Mouse (Mus musculus) MEL-GATA-1-ER (cell line): ENCODE data around the gene Psmd13.
A peak's percentile ranks its signal among the peaks of the same experiment; 100 is the strongest.

ENCODE experiments used
- DNase-seq: peaks from one replicate; pipeline ENCODE4 v3.0.0-alpha.2; 2012; ENCODE audit warnings: low read depth; ENCODE audit errors: extremely low read depth

The Psmd13 gene

DNA sequence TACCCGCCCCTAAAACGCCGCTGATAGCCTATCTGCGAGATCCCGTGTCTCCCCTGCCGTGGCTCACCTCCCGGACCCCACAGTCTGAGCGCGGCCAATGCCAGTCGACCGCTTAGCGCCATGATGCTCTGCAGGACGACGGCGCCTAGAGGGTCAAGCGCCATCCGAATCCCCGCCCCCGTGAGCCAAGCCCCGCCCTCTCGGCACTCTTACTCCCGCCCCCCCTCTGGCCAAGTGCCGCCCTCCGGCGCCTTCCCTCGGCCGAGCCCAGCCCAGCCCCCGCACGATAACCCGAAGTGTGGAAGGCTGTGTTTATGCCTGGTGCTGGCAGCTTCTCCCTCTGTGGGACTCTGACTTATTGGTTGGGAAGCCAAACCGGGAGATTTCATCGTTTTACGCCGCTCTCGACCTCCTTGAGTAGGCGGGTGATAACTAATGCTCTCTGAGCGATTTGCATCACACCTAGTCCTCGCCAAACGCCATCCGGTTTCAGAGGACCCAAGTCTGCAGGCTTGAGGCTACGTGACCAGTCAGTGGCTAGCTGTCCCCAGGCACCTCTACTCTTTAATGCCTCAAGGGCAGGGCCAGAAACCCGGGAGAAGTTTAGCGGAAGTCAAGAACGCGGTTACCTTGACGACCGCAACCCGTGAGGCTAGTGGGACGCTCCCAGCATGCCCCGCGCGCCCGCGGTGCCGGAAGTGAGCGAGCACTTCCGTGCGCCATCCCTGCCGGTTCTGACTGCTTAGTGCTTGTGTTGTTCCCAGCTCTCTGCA lies at the start of gene Psmd13, which contains the start of gene Sirt3:
Psmd13 (plus strand) TSS at position 273 of the 773 bp plus-strand sequence.
Sirt3 (minus strand) TSS at position 614 of the 773 bp plus-strand sequence.
- DNase-seq = peak; percentile 89

DNA sequence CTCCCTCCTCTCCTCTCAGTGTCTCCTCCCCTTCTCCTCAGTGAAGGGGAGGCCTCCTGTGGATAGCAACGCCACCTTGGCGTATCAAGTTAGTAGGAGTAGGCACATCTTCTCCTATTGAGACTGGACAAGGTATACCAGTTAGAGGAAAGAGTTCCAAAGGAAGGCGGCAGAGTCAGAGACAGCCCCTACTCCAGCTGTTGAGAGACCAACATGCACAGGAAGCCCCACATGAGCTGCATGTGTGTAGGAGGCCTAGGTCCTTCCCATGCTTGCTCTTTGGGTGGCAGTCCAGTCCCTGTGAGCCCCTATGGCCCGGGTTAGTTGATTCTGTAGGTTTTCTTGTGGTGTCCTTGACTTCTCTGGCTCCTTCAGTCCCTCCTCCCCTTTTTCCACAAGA lies 48.4 kb upstream of the Psmd13 start:
- no peak for DNase-seq

DNA sequence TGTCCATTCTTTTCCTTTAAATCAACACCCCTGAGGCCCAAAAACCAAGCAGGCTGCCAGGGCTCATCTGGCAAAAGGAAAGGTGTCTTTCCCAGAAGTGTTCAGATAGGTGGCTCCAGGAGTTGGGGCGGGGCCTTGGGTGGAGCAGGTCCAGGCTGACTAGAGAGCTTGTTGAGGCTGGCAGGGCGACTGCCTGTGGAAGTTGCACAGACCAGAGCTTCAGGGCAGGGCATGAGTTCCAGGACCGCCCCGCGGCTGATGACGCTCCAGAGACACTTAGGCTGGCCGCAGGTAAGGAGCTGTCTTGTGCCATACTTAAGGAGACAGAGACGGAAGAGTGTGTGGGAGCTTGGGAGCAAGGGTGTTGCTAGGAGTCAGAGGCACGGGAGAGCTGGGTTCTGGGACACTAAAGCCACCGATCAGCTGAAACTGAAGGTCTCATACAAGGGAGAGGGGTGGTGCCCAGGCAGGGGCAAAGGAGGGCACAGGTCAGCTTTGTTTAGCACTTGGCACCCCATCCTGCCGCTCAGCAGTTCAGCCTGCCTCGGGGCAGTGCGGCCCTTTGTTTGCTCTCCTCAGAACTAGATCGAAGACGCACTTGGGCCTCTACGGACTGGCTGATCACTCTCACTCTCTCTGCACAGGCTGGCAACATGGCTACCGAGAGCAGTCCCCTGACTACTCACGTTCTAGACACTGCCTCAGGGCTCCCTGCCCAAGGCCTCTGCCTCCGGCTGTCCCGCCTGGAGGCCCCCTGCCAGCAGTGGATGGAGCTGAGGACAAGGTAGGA lies 46.6 kb upstream of the Psmd13 start, which contains the start of gene Urah:
Urah (plus strand) TSS at position 51 of the 790 bp plus-strand sequence.
- DNase-seq = no peak

DNA sequence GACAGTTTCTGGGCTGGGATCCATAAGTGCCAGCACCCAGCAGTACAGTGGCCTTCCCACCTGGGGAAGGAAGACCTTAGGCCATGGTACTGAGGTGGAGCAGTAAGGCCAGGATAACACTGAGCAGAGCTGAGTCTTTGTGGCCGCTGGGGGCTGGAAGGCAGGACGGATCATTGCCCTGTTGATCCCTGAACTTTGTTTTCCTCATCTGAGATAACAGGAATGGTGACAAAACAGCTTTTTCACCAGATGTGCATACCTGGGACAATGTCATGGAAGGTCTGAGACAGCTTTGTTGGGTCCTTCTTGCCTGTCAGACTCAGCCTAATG lies 46.0 kb upstream of the Psmd13 start:
- DNase-seq = no peak

DNA sequence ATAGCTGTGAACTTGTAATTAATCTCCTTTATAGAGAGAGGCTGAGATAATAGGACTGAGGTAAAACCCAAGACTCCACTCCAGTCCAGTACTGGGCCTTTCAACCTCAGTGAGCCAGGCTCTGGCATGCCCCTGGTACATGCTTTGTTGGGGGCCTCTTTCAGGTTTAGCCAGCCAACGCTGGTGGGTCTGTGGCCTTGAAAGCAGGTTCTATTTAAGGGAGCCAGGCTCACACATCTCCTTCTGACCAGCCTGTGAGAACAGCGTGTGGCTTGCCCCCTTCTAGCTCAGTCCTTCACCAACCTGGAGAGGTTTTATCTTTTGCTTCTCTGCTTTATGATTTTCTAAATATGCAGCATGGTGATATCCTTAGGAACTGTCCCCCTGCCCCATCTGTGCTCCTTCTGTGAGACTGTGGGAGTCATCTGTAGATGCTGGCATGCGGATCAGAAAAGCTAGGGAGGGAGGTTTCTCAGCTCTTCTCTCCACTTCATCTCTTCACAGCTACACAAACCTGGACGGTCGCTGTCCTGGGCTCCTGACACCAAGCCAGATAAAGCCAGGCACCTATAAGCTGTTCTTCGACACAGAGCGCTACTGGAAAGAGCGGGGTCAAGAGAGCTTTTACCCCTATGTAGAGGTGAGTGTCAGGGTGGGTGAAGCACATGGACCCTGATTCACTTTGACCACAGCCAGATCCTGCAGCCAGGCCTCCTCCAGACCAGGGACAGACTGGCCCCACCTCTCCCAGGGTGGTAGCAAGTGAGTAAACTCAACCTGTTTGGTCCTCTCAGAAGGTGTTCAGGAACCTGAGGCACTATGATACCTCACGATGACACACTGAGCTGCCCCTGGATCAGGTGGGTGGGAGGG lies 45.3 kb upstream of the Psmd13 start:
- DNase-seq = no peak

DNA sequence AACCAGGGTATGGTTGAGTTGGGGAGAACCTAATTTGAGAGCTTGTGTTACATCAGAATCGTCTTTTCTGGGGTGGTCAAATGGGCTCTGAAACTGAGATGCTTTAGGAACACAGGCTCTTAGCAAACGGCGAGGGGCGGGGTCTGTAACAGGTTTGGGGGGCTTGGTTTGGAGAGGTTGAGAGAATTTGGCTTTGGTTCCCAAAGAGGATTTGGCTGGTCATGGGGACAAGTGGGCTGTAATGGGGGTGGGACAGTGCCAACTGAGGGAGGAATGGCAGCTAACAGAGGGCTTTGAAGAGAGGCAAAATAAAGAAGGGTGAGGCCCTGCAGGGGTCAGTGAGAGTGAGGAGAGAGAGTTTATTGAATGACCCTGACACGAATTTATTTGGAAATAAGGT lies 42.2 kb upstream of the Psmd13 start:
- DNase-seq = no peak

DNA sequence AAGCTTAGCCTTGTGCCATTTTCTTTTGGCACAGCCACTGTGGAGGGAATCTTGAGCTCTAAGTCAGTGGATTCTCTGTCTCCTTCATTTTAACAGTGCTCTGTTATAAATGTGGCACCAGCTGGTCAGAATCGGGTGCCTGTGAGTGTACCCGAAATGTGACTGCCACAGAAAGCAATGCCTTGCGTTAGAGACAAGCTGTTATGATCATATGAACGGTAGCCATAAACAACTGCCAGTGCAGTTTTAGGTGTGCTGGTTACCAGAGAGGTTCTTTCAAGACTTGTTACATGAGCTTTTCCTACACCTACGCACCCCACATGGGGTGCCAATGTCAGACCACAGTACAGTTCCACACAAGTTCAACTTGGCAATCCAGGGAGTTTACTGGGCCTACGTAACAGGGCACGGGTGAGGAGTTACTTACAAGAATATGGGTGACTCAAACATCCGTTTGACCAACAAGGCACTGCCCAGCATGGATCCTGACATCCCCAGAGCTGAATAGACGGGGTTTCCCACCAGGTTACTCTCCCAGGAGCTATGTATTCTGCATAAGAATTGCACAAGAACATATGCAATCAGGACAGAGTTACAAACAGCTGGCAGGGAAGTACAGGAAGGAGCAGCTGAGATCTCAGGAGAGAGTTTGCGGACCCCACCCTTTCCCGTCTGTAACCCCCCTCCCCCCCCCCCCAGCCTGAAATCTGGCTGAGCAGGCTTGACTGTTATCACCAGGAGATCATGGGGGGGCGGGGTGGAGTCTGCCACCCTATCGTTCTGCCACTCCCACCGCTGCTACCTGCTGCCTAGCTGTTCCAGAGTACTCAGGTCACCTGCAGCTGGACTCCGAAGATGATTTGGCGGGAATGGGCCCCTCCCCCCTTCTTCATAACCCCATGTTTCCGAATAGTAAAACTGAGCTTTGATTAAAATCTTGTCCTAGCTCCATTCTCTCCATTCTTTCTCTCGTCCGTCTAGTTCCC lies 40.7 kb upstream of the Psmd13 start:
- DNase-seq = no peak

DNA sequence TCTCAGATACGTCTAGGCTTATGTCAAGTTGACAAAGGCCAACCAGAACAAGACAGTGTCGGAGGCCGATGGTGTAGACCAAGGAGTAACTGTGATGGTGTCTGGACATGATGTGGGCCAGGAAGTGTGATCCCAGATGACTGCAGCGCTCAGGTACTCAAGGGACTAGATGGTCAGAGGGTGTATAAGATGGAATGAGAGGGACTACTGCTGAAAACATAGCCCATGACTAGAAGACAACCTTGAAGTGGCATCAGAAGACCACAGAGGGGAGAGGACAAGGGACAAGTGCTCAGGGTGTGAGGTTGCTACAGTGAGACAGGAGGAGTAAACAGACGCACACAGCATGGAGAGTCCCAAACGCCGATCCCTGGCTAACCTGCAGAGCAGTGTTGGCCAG lies 38.0 kb upstream of the Psmd13 start:
- DNase-seq = no peak

DNA sequence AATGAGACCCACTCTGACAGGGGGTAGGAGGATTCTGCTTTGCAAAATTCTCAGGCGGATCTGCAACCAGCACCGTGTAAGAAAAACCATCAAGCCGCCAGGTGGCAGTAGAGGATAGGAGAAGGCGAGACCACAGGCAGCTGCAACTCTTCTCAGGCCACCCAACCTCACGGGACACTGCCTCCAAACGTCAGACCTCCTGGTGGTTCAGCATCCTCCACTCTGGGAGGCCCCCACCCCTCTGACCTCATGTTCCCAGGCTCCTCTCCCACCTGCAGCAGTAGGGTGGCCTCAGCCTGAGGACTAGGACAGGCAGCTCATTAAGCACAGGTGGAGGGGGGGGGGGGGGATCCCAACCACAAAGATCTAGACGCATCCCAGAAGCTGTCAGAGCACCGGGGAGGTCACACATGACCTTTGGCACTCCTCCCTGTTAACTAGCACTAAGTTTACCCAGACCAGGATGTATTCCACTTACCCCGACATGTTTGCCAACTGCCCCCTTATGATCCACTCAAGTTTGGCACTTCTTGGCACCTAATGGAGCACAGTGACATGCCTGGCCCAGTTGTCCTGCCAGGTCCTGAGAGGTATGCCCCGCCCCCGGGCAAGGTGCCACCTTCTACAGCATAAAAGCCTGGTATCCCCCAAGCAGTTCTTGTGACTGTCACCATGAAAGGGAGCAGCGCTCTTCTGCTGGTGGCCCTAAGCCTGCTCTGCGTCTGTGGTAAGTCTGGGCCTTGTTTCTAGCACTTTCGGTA lies 36.7 kb upstream of the Psmd13 start, which contains the start of gene Scgb1c1:
Scgb1c1 (plus strand) TSS at position 643 of the 761 bp plus-strand sequence.
- DNase-seq = peak; percentile 57

DNA sequence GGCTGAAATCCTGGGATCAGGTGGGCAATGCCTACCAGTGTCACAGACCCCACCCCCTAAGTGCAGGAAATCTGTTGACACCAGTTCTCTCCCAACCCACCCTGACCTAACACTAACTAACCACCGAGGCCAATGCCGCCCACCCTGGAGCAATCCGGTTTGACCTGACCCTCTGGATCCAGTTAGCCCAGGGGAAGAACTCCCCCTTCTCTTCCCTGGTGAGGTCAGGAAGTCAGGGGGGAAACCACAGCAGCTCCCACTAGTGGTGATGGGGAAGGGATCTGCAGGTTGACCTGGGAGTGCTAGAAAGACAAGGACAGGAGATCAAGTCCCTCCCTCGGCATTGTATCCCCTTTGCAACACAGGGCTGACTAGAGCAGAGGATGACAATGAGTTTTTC lies 36.1 kb upstream of the Psmd13 start:
- DNase-seq = no peak

DNA sequence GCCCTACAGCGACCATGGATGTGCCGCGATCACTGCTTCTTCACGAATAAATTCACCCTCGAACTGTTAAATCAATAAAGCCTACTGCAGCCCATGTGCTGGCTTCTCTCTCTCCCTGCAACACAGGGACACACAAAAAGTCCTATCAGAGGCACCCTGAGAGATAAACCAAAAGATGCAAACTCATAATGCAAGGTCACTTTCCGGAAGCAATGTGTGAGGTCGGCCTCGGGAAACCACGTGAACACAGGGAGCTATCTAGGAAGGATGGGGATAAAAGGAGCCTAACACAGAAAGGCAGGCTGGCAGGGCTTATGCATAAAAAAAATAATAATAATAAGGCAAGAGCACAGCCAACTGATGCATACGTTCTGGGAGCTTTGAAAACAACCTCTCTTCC lies 35.1 kb upstream of the Psmd13 start:
- no peak for DNase-seq

DNA sequence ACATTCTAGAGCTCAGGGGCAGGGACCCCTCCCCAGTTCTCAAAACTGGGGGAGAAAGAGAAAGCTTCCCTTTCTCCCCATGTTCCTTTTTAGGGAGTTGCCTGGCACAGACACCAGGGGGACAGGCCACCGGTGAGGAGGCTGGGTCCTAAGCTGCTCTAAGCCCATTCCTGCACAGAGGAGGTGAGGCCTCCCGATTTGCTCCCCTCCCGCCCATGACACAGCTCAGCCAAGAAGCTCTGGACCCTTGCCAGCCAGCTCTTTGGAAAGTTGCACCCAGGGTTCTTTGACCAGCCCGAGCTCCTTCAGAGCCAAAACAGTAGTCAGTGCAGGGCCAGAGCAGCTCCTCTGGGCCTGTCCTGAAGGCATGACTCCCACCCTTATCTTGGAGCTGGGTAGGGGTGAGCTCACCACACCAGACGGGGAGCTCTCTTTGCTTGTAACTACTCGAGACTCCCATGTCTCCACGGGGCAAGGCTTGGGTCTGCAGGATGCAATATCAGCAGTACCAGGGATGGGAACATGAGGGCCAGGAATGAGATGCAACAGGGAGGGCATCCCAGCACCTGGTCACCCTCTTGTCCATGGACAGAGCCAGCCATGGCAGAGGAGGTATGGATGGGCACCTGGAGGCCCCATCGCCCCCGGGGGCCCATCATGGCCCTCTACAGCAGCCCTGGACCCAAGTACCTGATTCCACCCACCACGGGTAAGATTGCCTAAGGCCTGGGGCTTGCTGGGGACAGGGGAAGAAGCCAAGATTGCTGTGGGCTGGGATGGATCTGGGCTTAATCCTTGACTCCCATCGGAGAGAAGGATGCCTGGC lies 33.8 kb upstream of the Psmd13 start, which contains the start of gene Odf3:
Odf3 (plus strand) TSS at position 51 of the 826 bp plus-strand sequence.
- no peak for DNase-seq

DNA sequence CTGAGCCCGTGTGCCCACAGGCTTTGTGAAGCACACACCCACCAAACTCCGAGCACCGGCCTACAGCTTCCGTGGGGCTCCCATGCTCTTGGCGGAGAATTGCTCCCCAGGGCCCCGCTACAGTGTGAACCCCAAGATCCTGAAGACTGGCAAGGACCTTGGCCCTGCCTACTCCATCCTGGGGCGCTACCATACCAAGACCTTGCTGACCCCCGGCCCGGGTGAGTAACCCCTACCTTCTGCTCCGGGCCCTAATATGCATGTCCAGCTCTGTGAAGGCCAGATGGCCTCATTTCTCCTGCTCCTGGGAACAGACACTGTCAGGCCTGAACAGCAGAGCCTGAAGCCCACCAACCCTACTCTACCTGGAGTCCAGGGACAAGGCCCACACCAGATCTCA lies 33.2 kb upstream of the Psmd13 start:
- DNase-seq = no peak

DNA sequence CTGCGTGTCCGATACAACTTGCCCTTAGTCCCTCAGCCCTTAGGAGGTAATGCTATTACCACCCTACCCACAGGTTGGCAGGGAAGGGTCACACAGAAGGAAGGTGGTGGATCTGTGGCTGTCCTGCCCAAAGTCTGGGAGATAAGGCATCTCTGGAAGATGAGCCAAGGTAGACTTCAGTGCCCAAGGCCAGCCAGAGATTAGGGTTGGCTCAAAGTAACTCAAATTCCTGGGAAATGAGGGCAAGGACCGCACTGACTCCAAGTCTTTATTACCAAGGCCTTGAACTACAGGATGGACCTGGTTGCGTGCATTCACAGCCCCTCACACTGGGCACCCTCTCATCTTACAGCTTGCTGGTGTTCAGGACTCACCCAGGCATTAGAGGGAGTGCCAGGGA lies 29.9 kb upstream of the Psmd13 start:
- DNase-seq = no peak

DNA sequence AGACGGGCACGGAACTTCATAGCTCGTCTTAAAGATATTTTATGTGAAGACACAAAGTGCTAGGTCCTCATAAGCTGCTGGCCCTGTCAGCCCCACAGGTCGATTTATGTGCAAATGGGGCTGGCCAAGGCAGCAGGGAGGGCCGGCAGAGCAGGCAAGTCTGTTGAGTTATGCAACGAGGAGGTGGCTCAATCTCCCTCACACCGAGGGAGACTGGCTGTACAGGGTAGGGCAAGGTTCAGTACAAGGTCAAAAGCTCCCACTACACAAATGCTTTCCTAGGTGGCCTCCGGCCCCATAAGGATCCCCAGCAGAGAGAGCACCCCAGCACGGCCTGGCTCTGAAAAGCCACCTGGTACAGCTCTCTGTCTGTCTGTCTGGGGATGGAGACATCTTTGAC lies 28.4 kb upstream of the Psmd13 start:
- no peak for DNase-seq

DNA sequence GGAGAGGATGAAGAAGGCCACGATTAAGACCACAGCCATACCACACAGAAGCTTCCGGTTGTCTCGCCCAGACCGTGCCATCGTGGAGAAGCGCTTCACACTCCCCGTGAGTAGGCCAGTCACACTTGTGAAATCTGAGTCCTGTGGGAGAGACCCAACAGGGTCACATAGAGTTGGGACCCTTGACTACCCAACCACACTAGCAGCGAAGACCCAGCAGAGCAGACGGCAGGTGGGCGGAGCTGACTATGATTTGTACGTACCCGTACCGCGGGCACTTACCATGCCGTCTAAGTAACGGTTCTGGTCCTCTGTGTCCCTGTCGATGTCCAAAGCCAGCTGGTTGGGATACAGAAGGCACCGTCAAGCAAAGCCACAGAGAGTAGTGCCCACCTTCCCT lies 27.3 kb upstream of the Psmd13 start:
- no peak for DNase-seq

DNA sequence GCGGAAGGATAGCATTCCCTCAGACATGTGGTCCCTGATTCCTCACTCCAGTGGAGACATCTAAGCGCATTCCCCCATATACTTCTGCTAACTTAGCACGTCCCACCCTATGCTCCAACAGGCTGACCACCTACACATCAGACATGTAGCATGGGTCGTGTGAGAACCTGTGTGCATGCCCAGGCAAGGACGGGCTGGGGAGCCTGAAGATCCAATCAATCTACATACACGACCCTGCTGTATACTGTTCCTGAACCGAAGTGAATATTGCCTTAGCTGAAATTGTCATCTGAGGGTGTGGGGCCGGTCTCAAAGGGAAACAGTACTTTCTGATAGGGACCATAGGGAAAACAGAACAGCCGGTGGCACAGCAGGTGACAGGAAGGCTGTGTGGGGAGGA lies 26.6 kb upstream of the Psmd13 start:
- DNase-seq = no peak

DNA sequence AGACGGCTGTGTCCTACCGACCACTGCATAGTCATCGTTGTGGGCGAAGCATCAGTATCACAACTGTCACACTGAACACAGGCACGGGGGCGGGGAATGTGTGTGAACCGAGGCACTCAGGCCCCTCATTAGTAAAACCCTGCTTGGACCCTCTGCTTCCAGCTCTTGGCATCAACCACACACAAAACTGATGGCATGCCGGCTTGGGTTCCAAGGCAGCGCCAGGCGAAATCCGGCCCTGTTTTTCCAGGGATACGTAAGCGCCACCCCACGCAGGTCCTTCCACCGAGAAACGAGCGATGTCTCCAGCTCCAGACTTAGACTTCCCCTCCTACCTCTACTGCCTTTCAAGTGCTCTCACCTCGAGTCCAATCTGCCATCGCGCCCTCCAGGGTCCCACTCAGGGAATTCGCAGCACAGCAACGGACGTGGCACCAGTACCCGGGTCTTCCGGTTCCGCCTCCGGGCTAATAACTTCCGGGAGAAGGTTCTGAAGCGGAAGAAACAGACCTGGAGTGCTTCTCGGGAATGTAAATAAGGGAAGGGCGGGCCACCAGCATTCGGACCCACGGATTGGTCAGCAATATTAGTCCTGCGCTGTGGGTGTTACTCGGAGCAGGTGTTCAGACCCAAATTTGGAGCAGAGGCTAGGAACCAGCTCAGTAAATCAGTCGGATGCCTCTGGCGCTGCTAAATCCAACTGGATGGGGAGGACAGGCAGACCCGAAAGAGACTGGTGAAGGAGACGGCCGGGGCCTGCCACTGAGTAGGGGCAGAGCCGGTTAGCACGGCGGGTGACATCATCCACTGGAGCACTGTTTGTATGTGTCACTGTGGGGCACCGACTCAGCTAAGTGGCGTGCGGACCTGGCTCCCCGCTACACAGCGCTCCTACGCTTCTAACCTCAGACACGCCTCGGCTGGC lies 25.6 kb upstream of the Psmd13 start, which contains the start of gene Gm45785:
Gm45785 (minus strand) TSS at position 472 of the 925 bp plus-strand sequence.
- DNase-seq = peak; percentile 93
